Mouse (Mus musculus) stomach, embryonic 16.5 days (tissue): ENCODE data around the gene Rsu1. TPM values are rescaled to one million over a fixed set of nuclear protein-coding genes. Genes with fewer than 3 reads are reported as not detected.

ENCODE experiments used
- ATAC-seq: fragments of 200-750 bp; cut with Nextera tagmentation; 2 replicates; pipeline ENCODE4 v1.8.0; 2017; ENCODE audit warnings: moderate number of reproducible peaks, moderate TSS enrichment; ENCODE audit not compliant: insufficient read depth, low FRiP score
- H3K27ac ChIP-seq: fragments of 300-500 bp; sonication (generic); 2 replicates; pipeline ENCODE4 v1.5.1; 2014; ENCODE audit warnings: low read length
- H3K27me3 ChIP-seq: fragments of 300-500 bp; sonication (generic); 2 replicates; pipeline ENCODE4 v1.6.1; 2014; ENCODE audit warnings: low read length, control low read depth, mixed read lengths; ENCODE audit not compliant: control insufficient read depth, insufficient read depth
- H3K36me3 ChIP-seq: fragments of 300-500 bp; sonication (generic); 2 replicates; pipeline ENCODE4 v1.6.1; 2014; ENCODE audit warnings: low read length; ENCODE audit not compliant: control insufficient read depth, insufficient read depth
- H3K4me1 ChIP-seq: fragments of 300-500 bp; sonication (generic); 2 replicates; pipeline ENCODE4 v1.6.1; 2014; ENCODE audit warnings: low read length, control low read depth, mixed read lengths; ENCODE audit not compliant: control insufficient read depth, insufficient read depth
- H3K4me2 ChIP-seq: fragments of 300-500 bp; sonication (generic); 2 replicates; pipeline ENCODE4 v1.6.1; 2014; ENCODE audit warnings: low read depth, low read length, mixed read lengths
- H3K4me3 ChIP-seq: fragments of 300-500 bp; sonication (generic); replicated peaks from 2 replicates; pipeline ENCODE4 v1.5.1; 2014; ENCODE audit warnings: mild to moderate bottlenecking, low read length
- H3K9ac ChIP-seq: fragments of 300-500 bp; sonication (generic); 2 replicates; pipeline ENCODE4 v1.6.1; 2014; ENCODE audit warnings: low read length
- H3K9me3 ChIP-seq: fragments of 300-500 bp; sonication (generic); replicated peaks from 2 replicates; pipeline ENCODE4 v1.6.1; 2016; ENCODE audit warnings: low read length, control low read depth; ENCODE audit not compliant: control insufficient read depth
- WGBS: fragments of 180-500 bp; shearing (Covaris S2); extraction: QIAGEN DNeasy Blood & Tissue Kit; methylation state at CpG from one replicate; pipeline ENCODE4 v1.1.7; 2014; 5-methylcytosine and 5-hydroxymethylcytosine counted together
- polyA plus RNA-seq: library from polyadenylated mRNA; unstranded; fragments of >200 nt; fragmentation: Nextera tagmentation; extraction: Ambion mirVana; gene quantifications from 2 replicates; pipeline ENCODE4 v1.2.1, GENCODE M21; 2015

The Rsu1 gene
- polyA plus RNA-seq, 1 experiment from 2014 or later = 177 TPM

GRCm38 (mm10) chr2:13161717-13162116 is 109.5 kb downstream of the Rsu1 start:
- Histone ChIP-seq H3K4me3 (no peak overlapping the region), H3K9ac (no peak overlapping the region), H3K4me1 (no peaks in the 10 kb centered on the region), H3K4me2 (no peak overlapping the region), H3K27me3 (no peaks in the 10 kb centered on the region), H3K27ac (no peak overlapping the region), H3K36me3 (no peaks in the 10 kb centered on the region; the same call in 1 of the 2 replicates), H3K9me3 (no peaks in the 10 kb centered on the region)
- 74% methylated on average over 2 of the region's 2 CpGs for WGBS
- no peak for ATAC-seq

DNA sequence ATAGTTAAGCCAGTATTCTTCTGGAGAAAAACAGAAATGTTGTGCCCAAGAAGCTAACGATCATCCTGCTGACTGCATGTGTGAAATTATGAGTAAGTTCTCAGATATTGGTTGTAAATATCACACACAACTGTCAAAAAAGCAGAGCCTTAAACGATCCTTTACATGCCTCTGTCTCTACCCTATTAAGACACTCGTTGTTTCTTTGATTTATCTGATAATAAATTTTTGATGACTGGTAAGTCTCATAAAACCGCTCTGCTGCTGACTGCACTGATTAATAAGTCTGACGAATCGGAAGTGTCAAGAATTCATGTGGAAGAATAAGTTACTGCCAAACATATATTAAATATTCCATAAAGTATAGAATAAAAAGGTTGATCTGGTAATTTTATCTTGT is 126.0 kb downstream of the Rsu1 start:
- no peak overlapping the region for H3K4me2 ChIP-seq
- H3K4me3 ChIP-seq = no peak overlapping the region
- no peaks in the 10 kb centered on the region for H3K9me3 ChIP-seq
- H3K27me3 ChIP-seq = no peaks in the 10 kb centered on the region
- H3K9ac ChIP-seq = no peak overlapping the region
- no peak overlapping the region for H3K27ac ChIP-seq
- H3K4me1 ChIP-seq = no peaks in the 10 kb centered on the region
- no peak for ATAC-seq
- H3K36me3 ChIP-seq = no peaks in the 10 kb centered on the region
- 87% methylated on average over 6 of the region's 6 CpGs for WGBS

- H3K9me3 ChIP-seq = no peaks in the 10 kb centered on the region
These were observed 136.3 kb downstream of the Rsu1 start for GRCm38 (mm10) chr2:13134890-13135289.

GRCm38 (mm10) chr2:13132841-13133240 is 138.4 kb downstream of the Rsu1 start:
- Histone ChIP-seq H3K4me3 (no peak overlapping the region), H3K4me2 (no peak overlapping the region), H3K9ac (no peak overlapping the region), H3K9me3 (no peaks in the 10 kb centered on the region), H3K4me1 (no peaks in the 10 kb centered on the region), H3K36me3 (no peaks in the 10 kb centered on the region), H3K27me3 (no peaks in the 10 kb centered on the region), H3K27ac (no peak overlapping the region)
- no peak for ATAC-seq
- 80% methylated on average over 8 of the region's 8 CpGs for WGBS

More at GRCm38 (mm10) chr2:13134890-13135289, 136.3 kb downstream of the Rsu1 start:
- Histone ChIP-seq H3K27me3 (no peaks in the 10 kb centered on the region), H3K4me2 (no peak overlapping the region), H3K27ac (no peak overlapping the region), H3K4me1 (no peaks in the 10 kb centered on the region), H3K9ac (no peak overlapping the region), H3K36me3 (no peaks in the 10 kb centered on the region), H3K4me3 (no peak overlapping the region)
- WGBS = 63% methylated on average over 2 of the region's 2 CpGs
- ATAC-seq = no peak

DNA sequence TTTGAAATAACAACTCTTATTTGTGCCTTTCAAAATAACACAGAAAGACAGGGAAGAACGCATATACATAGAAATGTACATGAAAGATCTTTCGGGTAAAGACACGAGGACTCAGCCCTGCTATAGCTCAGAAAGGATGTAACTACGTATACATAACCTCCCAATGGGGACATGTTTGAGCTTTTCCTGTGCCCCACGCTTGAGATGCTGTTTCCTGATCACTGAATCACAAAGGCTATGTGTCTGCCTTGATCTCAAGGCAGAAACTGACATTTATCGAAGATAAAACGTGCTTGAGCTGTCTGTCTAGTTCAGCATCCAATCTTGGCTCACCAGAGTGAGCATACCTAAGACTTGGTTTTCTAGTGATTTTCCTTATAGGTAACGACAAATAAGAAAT is 138.8 kb downstream of the Rsu1 start:
- Histone ChIP-seq H3K36me3 (no peaks in the 10 kb centered on the region), H3K4me3 (no peak overlapping the region), H3K4me2 (no peak overlapping the region), H3K9me3 (no peaks in the 10 kb centered on the region), H3K4me1 (no peaks in the 10 kb centered on the region), H3K27ac (no peak overlapping the region), H3K27me3 (no peaks in the 10 kb centered on the region), H3K9ac (no peak overlapping the region)
- ATAC-seq = no peak
- 86% methylated on average over 8 of the region's 8 CpGs for WGBS

- 77% methylated on average over 10 of the region's 10 CpGs for WGBS
- no peaks in the 10 kb centered on the region for H3K4me1 ChIP-seq
- H3K36me3 ChIP-seq = no peaks in the 10 kb centered on the region
- ATAC-seq = no peak
- H3K4me3 ChIP-seq = no peak overlapping the region
- H3K27me3 ChIP-seq = no peaks in the 10 kb centered on the region
- H3K9me3 ChIP-seq = no peaks in the 10 kb centered on the region
- no peak overlapping the region for H3K27ac ChIP-seq
- H3K9ac ChIP-seq = no peak overlapping the region
- H3K4me2 ChIP-seq = no peak overlapping the region
These were observed 141.4 kb downstream of the Rsu1 start for GRCm38 (mm10) chr2:13129859-13130258.

GRCm38 (mm10) chr2:13129337-13129736 is 141.9 kb downstream of the Rsu1 start:
- H3K4me2 ChIP-seq = no peak overlapping the region
- no peaks in the 10 kb centered on the region for H3K9me3 ChIP-seq
- H3K36me3 ChIP-seq = no peaks in the 10 kb centered on the region
- no peak overlapping the region for H3K4me3 ChIP-seq
- WGBS = 55% methylated on average over 10 of the region's 10 CpGs
- no peak for ATAC-seq
- H3K27ac ChIP-seq = no peak overlapping the region
- H3K9ac ChIP-seq = no peak overlapping the region
- no peaks in the 10 kb centered on the region for H3K27me3 ChIP-seq
- H3K4me1 ChIP-seq = no peaks in the 10 kb centered on the region

DNA sequence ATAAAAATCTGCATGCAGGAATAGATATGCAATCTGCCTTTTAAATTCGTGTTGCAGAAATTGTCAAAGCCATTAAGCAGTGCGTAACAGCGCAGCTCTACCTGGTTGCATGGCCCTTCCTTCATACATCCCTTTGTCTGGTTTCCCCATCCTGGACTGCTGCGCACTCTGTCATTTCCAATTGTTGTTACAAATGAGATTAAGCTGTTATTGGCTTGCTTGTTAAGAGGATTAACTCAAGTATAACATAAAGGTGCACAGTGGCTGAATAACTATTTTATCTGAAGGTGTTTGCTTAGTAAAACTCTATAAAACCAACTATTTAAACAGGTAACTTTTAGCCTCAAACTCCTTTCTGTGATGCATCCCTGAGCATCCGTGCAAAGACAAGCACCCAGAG is 150.8 kb downstream of the Rsu1 start:
- H3K9ac ChIP-seq = no peak overlapping the region
- H3K4me1 ChIP-seq = no peaks in the 10 kb centered on the region
- H3K4me2 ChIP-seq = no peak overlapping the region
- H3K4me3 ChIP-seq = no peak overlapping the region
- H3K27ac ChIP-seq = no peak overlapping the region
- no peaks in the 10 kb centered on the region for H3K36me3 ChIP-seq
- H3K9me3 ChIP-seq = no peaks in the 10 kb centered on the region
- no peaks in the 10 kb centered on the region for H3K27me3 ChIP-seq
- no peak for ATAC-seq
- 82% methylated on average over 5 of the region's 5 CpGs for WGBS

DNA sequence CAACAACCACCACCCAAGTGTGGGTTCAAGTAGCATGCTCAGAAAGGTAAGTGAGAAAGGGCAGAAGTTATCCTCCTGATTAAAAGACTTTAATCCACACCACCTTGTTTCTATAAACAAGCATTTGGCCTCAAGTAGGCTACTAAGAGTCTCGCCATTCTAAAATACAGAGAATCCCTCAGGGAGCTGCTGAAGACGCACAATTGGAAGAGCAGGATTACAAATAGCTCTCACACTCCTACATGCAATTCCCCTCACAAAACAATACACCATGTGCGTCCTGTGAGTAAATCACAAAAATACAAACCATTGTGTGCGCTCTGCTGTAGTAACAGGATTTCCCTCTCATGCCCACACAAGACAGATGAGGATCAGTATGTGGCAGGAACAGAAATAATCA is 153.3 kb downstream of the Rsu1 start:
- no peak overlapping the region for H3K4me2 ChIP-seq
- H3K9me3 ChIP-seq = no peaks in the 10 kb centered on the region
- H3K27me3 ChIP-seq = no peaks in the 10 kb centered on the region
- H3K36me3 ChIP-seq = no peaks in the 10 kb centered on the region
- no peak overlapping the region for H3K27ac ChIP-seq
- H3K9ac ChIP-seq = no peak overlapping the region
- no peaks in the 10 kb centered on the region for H3K4me1 ChIP-seq
- ATAC-seq = no peak
- H3K4me3 ChIP-seq = no peak overlapping the region
- 77% methylated on average over 4 of the region's 4 CpGs for WGBS

DNA sequence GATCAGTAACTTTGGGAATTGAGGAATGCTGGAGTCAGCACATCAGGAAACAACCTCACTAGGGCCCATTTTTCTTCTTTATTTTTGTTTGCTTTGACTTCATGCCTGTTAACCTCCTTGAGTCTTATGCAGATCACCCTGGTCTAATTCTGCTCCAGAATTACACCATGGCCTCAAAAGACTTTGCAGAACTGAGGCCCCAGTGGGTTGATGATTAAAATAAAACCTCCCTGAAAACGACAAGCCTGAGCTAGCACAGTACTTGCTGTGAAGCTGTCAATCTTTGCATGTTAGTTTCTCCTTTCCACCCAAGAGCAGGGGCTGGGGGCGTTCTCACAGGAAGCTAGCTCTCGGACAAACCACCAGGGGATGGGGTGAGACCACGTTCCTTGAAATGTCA is 164.7 kb downstream of the Rsu1 start:
- H3K4me2 ChIP-seq = no peak overlapping the region
- no peaks in the 10 kb centered on the region for H3K9me3 ChIP-seq
- no peak overlapping the region for H3K27ac ChIP-seq
- H3K36me3 ChIP-seq = no peaks in the 10 kb centered on the region
- no peaks in the 10 kb centered on the region for H3K27me3 ChIP-seq
- no peak for ATAC-seq
- WGBS = 35% methylated on average over 4 of the region's 4 CpGs
- H3K4me1 ChIP-seq = no peaks in the 10 kb centered on the region
- H3K9ac ChIP-seq = no peak overlapping the region
- no peak overlapping the region for H3K4me3 ChIP-seq
